Mouse (Mus musculus): ENCODE measurements around the gene Pik3cb.

Pik3cb gene

GRCm38 (mm10) chr9:99146855-99147735 is 6.7 kb upstream of the Pik3cb start:
- DNase-seq (ENCODE audit: low spot score in 2 of 2), result no peak

GRCm38 (mm10) chr9:99145756-99146155 is 5.3 kb upstream of the Pik3cb start:
- DNase-seq (ENCODE audit: low spot score in 2 of 2), result no peak

- no peak for DNase-seq (ENCODE audit: low spot score in 2 of 2)
Measured at GRCm38 (mm10) chr9:99144416-99144989, 4.1 kb upstream of the Pik3cb start.

GRCm38 (mm10) chr9:99141618-99142017 is 1.2 kb upstream of the Pik3cb start:
- no peak for DNase-seq (ENCODE audit: low spot score in 2 of 2)

GRCm38 (mm10) chr9:99141171-99141570 is 750 bp upstream of the Pik3cb start:
- DNase-seq (ENCODE audit: low spot score in 2 of 2), result no peak

DNA sequence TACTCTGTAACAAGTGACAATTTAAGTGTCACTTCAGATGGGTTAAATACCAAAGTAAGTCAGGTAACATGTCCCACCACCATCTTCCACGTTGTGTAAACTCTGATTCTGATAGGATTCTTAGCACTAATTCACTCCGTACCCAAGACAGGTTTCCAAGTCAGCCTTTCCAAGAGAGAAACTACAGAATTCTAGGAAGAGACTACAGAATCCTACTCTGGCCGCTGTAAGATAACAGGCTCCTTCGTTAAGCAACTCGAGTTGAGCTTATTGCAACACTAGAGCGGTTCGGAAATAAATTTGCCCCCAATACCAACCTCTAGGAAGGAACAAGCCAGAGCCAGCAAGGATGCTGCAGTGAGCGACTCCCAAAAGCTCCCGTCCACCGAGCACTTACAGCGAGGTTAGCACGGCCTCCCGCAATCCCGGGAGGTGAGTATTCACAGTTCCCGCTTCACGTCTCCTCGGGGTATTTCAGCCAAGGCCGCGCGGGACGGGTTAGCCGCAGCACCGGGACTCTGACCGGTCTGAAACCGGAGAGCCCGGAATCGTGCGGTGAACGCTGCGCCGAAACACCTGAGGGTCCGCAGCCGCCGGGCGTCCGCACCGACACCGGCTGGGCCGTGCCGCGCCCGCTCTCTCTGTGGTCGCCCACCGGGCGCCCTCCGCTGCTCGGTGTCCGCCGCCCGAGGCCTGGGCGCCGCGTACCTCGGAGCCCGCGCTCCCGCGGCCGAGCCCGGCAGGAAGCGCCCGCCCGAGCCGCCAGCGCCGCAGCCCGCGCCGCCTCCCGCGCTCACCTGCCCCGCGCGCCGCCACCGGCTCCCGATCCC is 1.0 kb downstream of the Pik3cb start:
- DNase-seq (ENCODE audit: low spot score in 2 of 2), result peak; percentile 9 to 28

- DNase-seq (ENCODE audit: low spot score in 2 of 2), result no peak
Measured at GRCm38 (mm10) chr9:99137301-99137700, 3.1 kb downstream of the Pik3cb start.

GRCm38 (mm10) chr9:99131951-99132470 is 8.4 kb downstream of the Pik3cb start:
- no peak for DNase-seq (ENCODE audit: low spot score in 2 of 2)

DNA sequence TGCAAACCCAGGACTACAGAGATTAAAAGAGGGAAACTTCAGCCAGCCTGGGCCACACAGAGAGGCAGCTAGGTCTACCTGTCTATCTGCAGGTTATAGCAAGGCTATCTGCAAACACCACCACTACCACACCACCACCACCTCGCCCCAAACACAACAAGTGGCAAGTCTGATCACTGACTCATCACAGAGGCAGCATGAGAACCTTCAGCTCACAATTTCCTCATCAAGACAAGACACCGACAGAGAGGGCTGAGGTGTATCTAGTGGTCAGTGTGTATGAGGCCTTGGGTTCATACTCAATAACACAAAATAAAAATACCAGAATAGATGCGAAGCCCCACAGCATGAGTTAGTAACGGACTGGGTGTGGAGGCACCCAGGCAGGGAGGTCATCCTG is 9.3 kb downstream of the Pik3cb start:
- no peak for DNase-seq (ENCODE audit: low spot score in 2 of 2)

- no peak for DNase-seq (ENCODE audit: low spot score in 2 of 2)
Measured at GRCm38 (mm10) chr9:99127578-99127977, 12.8 kb downstream of the Pik3cb start.

DNA sequence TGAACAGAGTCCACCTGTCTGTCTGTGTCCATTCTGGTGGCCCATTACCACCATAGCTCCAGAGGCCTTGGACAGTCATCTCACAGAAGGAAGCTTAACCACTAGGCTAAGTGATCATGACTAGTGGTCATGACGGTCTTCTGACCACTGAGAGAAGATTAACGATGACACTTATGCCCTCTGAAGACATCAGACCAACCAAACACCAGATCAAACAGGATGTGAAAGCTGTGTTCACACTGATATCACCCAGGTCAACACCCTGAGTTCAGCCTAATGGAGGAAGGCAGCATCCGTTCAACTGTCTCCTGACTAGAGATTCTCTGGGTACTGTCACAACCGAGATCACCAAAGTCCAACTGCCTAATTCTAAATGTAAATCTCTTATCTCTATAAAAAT is 17.7 kb downstream of the Pik3cb start:
- DNase-seq (ENCODE audit: low spot score in 2 of 2), result no peak

DNA sequence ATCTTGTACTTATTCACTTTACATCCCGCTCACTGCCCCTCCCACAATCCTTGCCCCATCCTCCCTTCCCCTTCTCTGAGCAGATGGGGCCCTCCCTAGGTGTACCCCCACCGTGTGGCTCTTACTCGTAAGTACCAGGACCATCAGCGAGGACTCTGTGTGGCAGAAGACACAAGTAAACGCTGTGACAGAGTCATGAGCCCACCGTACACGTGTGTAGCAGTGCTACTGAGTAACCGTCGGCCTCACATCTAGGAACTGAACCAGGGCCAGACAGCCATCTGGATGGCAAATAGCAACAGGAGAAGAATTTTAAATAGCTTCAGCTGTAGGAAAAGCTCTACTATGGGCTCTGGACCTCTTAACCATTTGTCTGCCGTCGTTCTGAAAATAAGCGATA is 28.0 kb downstream of the Pik3cb start:
- DNase-seq (ENCODE audit: low spot score in 2 of 2), result no peak

DNA sequence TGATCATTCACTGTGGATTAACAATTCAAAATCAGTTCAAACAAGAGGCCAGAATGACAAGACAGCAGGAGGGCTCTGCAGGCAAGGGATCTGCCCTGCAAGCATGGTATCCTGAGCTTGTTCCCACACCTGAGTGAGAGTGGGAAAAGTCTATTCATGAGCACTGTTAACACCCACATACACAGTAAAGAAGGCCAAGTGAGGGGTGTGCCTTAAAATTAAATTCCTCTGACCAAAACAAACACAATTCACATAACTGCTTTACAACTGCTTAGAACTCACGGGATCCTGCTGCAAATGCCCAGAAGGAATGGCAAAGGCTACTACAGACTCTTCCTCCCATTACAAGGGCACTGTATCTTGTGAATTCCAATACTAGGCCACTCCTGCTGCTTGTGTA is 29.3 kb downstream of the Pik3cb start:
- DNase-seq (ENCODE audit: low spot score in 2 of 2), result no peak

- no peak for DNase-seq (ENCODE audit: low spot score in 2 of 2)
Measured at GRCm38 (mm10) chr9:99110213-99110612, 30.2 kb downstream of the Pik3cb start.

GRCm38 (mm10) chr9:99109585-99109984 is 30.8 kb downstream of the Pik3cb start:
- no peak for DNase-seq (ENCODE audit: low spot score in 2 of 2)

DNA sequence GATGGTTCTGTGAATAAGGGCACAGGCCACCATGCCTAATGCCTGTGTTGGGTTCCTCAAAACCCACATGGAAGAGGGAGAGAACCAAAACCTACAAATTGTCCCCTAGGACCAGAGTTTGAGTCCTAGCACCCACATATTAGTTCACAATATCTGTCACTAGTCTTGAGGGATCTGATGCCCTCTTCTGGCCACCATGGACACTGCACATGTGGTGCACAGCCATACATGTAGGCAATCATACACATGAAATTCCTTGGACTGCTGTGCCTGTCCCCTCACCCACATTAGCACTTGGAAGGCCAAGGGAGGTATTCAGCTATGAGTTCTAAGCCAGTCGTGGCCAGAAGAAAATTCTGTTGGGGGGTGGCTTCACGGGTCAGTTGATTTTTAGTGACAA is 36.0 kb downstream of the Pik3cb start:
- DNase-seq (ENCODE audit: low spot score in 2 of 2), result peak in 1 of 2 experiments; percentile 3

DNA sequence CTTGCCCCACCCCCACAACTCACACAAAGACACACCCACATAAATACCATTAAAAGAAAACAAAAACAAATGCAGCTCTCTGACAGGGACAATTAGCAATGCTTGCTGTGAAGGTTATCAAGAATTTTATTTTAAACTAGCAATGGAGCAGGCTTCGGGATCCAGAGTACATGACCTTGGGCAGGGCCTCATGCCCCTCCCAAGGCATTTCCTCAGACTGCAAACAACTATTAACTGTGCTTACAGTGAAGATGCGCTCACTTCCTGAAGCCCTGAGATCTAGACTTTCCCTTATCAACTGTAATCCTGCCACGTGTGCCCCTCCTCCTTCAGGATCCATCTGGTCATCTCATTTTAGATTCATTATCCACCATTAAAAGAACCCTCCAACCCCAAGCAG is 36.6 kb downstream of the Pik3cb start:
- no peak for DNase-seq (ENCODE audit: low spot score in 2 of 2)

DNA sequence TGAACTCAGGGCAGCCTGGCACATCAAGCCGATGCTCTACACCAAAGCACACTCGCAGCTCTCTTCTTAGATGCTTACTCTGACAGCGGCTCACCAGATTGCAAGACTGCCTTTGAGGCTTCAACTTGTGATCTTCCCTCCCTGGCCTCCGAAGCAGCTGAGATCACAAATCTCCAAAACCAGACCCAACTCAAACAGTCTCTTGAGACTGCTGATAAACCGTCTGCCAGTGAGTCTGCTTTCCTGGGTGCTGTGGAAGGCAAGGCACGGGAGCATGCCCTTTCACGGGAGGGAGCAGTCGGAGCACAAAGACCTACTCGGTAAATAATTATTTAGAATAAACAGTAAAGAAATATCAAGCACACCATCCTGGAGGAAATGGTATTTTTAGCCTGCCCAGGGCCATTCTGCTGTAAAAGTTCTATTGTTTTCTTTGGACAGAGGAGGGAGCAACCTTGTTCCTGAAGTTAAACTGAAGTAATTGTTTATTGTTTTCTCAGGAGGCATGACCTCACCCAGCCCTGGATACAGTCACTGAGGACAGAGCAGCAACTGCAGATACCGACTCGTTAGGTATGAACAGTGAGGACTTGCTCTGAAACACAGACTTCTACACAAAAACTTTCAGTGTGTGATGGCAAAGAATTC is 41.8 kb downstream of the Pik3cb start:
- no peak for DNase-seq (ENCODE audit: low spot score in 2 of 2)

DNA sequence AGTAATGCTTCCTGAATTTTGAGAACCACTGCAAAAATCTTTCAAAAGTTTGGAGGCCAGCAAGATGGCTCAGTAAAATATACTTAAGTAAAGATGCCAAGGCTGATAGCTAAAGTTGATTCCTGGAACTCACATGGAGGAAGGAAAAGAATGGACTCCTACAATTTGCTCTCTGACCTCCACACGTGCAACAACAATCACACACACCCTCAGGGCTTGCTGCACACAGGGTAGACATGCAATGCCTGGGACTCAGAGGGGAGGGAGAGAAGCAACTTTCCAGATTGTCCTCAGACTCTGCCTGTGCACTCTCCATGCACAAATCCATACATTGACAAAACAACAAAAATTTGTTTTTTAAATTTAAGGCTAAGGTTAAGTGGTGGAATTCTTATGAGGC is 42.8 kb downstream of the Pik3cb start:
- no peak for DNase-seq (ENCODE audit: low spot score in 2 of 2)

- DNase-seq (ENCODE audit: low spot score in 2 of 2), result no peak
Measured at GRCm38 (mm10) chr9:99095192-99095591, 45.2 kb downstream of the Pik3cb start.

DNA sequence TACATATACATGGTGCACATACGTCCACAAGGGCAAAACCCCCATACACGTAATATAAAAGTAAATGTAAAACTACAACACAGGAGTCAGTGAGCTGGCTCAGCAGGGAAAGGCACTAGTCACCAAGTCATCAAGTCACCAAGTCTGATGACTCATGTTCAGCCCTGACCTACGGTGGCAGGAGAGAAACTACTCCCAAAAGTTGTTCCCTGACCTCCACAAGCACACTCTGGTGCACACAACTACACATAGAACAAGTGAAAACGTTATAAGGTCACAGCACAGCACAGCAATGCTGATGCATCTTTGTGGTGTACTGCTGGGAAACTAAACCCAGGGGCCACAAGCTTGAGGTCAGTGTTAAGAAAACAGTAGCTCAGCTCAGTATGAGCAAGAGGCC is 49.9 kb downstream of the Pik3cb start:
- no peak for DNase-seq (ENCODE audit: low spot score in 2 of 2)

GRCm38 (mm10) chr9:99089904-99090303 is 50.5 kb downstream of the Pik3cb start:
- DNase-seq (ENCODE audit: low spot score in 2 of 2), result no peak

Data from spleen, postnatal 14 days (tissue).